Mouse (Mus musculus) layer of hippocampus, adult 8-10 months (tissue): ENCODE data around the gene Nemf. TPM values are rescaled to one million over a fixed set of nuclear protein-coding genes. Genes with fewer than 3 reads are reported as not detected.
A peak's percentile ranks its signal among the peaks of the same experiment; 100 is the strongest.
"Not testable (repeated sequence)": the region's sequence is repeated elsewhere in the genome, so short reads cannot be mapped to it uniquely, and the experiment has no call there.

ENCODE experiments used
- DNase-seq, 2 experiments: peaks; one replicate each; pipeline ENCODE4 v3.0.0; 2022; ENCODE audit warnings: low spot score in 2 of 2
- total RNA-seq, 4 experiments: library from RNA; stranded (reverse); gene quantifications; 2 replicates each; pipeline ENCODE4 v1.2.4; 2022

The Nemf gene
- total RNA-seq, 4 experiments from 2014 or later, result 47.0 to 54.0 (median 50.5) TPM

DNA sequence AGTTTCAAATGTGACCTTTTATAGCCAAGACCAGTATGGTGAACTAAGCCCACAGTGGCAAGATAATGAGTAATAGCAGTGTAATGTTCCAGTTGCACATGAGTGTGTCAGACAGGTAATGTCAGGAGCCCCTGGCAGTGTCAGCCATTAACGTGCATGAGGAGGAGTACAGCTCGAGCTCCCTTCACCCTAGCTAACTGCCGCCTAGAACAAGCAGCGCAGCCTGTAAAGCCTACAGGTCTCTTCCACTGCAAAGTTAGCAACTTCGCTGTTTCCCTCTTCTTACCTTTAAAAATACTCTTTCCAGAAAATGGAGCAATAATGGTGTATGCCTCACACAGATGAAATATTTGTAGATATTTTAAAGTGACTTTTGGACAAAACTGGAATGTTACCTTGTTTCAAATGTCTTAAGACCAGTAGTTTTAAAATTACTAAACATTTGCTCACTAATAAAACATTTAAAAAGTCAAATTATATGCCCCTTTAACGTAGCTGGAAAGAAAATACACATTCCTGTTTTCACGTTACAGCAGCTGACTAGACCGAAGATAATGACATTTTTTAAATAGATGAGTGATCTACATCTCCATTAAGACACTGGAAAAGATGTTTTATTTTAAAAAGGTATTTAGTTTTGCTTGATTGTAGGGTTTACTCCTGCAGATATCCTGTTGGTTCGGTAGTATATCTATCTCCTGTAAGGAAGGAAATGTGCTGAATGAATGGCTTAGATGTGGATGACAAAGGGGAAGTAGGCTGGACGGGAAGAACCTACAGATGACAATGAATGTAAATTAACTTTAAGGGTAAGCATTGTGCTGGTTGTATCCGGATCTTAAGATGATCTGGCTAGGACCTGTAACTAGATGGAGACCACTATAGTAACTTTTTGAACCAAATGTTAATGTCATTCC, 17.1 kb upstream of the Nemf start:
- no peak for DNase-seq

DNA sequence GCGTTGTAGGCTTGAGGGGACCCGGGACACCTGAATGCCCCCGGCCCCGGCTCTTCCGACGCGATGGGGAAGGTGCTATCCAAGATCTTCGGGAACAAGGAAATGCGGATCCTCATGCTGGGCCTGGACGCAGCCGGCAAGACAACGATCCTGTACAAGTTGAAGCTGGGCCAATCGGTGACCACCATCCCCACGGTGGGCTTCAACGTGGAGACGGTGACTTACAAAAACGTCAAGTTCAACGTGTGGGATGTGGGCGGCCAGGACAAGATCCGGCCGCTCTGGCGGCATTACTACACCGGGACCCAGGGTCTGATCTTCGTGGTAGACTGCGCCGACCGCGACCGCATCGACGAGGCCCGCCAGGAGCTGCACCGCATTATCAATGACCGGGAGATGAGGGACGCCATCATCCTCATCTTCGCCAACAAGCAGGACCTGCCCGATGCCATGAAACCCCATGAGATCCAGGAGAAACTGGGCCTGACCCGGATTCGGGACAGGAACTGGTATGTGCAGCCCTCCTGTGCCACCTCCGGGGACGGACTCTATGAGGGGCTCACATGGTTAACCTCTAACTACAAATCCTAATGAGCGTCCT, 15.9 kb upstream of the Nemf start:
- peak in 1 of 2 experiments; percentile 9 for DNase-seq

DNA sequence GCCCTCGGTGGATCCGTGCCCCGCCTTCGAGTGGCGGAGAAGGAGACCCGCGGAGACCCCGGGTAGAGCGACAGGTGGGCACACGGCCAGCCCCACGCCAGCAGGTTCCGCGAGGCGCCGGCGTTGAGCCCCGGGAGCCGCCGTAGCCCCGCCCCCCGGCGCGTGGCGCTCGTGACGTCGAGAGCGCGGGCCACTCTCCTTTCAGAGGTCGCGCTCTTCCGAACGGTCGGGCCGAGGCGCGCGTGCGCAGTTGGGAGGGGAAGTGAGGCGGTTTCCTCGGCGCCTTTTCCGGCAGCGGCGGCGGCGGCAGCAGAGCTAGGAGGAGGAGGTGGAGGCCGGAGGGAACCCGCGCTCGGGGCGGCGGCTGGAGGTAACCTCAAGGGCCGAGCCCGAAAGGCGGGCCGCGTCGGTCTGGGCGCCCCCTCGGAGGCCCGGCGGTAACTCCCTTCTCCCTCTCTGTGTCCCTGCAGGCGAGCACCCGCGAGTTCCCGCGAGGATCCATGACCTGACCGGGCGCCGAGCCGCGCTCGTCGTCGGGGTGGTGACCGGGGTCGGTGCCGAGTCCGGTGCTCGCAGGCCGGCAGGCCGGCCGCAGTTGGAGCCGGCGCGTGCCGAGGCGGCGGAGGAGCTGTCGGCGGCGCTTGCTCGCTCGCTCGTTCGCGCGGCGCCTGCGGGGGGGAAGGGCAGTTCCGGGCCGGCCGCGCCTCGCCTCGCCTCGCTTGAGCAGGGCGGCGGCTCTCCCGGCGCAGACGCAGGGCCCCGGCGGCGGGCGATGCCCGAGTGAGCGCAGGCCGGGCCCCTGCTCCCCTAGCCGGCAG, 15.1 kb upstream of the Nemf start, which contains the start of the genes Arf6 and Gm9887:
Gene Arf6, plus strand, starts transcription at position 297 of the 818 bp plus-strand sequence.
Gene Gm9887, minus strand, starts transcription at position 605 of the 818 bp plus-strand sequence.
- peak; percentile 91 to 96 for DNase-seq

DNA sequence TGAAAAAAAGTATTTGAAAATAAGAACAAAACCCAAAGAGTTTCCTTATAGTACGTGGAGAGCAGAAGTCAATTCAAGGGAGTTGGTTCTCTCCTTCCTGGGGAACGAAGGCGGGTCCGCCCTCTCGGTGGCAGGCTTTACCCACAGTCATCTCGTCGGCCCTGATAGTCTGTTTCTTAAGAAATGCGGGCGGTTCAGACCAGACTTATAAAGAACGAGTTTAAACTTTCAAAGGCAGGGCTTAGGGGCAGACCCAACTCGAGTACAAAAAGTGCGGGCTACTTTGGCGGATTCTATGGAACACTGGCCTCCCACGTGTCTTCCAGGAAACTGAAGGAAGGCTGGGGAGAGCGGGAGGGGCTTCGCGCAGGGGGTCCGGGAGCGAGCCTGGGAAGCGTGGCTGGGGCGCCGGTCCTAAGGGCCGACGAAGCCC, 14.5 kb upstream of the Nemf start:
- DNase-seq, result no peak

DNA sequence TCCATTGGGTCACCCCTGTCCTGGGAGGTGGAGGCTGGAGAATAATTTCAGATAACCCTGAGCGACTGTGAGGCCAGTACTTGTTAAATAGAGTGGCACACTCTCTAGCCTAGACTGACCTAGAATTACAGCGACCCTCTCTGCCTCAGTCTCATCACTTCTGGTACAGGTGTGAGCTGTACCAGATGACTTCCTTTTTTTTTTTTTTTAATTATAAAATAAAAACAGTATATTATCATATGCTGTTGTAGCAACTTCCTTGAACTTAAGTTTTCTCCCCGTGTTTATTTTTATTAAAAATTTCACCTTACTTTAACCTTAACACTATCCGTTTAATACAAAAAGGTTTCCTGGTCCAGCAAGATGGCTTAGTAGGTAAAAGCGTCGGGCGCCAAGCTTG, 14.0 kb upstream of the Nemf start:
- no peak for DNase-seq

DNA sequence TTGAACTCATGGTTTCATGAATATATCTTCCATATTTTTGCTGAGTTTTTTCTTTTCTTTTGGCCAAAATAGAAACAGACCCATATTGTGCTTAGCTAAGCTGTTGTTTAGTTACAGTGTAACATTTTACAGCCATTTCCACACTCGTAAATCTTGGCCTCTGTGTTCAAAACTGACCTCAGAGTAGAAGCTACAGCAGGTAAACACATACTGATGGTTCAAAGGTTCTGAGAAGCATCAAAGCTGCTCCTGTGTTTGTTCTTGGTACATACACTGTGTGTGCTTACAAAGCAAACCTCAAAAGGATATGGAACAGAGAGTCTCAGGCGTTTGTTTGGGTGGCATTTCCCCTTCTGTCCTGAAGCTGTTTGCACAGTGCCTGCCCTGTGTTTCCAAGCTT, 10.6 kb upstream of the Nemf start:
- DNase-seq, result no peak

DNA sequence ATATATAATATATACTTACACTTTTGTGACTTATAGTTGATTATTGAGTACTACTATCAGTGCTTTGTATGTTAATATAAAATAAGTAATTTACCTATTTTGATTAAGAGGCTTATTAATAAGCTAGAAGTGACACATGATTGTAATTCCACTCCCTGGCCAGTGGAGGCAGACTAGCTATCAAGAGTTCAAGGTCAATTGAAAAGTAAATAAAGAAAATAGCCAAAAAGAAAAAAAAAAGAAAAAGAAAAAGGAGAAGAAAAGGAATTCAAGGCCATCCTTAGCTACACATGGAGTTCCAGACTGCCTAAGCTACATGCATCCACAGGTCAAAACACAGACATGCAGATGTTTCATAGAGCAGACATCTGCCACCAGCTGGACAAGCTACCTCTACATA, 9.5 kb upstream of the Nemf start:
- no peak for DNase-seq

DNA sequence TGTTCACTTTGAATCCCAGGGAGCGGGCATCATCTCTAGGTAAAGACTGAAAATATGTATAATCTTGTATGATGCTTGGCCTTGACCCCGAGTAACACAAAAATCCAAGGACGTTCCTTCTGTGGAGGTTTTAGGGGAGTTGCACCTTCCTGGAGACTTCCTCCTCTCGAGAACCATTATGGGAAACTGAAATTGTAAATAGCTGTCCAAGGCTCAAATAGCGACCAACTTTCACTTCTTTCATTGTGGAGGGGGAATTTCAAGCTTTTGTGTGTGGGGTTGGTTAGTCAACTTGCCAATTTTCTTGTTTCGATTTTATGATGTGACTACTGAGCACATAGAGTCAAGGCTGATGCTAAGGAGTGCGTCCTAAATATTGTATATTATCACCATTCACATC, 8.8 kb upstream of the Nemf start:
- no peak for DNase-seq

DNA sequence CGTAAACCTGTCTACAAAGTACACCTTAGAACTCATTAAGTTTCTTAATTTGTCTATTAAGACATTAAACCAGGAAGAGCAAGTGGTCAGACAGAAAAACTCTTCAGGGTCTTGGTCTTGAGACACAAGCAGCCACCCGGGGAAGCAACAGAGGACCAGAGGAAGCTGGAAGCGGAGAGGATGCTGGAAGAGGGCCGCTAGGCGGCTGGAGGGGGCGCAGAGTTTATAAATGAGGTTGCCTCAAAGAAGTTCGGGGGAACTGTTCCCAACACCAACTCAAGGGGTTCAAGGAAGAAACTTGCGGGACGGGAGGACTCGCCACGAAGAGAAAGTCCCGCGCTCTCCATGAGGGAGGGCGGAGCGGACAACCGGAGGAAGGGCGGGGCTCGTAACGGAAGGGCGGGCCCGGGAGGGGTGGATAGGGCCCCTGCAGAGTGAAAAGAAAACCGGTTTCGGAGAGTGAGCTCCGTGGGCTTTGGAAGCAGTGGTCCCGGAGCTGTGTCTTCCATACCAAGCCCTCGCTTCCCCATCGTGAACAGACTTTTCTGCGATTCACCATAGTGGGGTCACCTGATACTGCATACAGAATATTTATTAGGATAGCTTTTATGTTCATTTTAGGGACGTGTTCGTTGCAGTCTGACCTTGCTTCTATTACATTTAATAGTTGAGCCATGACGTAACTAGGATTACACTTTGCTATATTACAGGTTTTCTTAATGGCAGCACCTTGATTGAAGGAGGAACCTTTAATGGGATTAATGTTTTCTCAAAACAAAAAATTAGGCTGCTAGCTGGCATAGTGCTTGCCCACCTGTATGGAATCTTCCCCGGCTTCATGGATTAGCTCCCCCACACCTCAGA, 7.2 kb upstream of the Nemf start:
- DNase-seq, result peak; percentile 30 to 51

DNA sequence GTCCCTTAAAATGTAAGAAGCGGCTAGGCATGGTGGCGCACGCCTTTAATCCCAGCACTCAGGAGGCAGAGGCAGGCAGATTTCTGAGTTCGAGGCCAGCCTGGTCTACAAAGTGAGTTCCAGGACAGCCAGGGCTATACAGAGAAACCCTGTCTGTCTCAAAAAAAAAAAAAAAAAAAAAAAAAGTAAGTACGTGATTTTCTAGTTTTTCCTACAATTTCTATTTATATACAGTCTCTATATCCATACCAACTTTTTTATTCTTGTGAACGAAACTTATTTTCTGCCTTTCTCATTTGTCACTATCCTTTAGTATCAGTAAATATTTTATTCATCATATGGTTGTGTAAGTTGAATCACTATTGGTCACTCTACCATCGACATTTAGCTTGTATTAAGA, 6.1 kb upstream of the Nemf start:
- not testable (repeated sequence) for DNase-seq

DNA sequence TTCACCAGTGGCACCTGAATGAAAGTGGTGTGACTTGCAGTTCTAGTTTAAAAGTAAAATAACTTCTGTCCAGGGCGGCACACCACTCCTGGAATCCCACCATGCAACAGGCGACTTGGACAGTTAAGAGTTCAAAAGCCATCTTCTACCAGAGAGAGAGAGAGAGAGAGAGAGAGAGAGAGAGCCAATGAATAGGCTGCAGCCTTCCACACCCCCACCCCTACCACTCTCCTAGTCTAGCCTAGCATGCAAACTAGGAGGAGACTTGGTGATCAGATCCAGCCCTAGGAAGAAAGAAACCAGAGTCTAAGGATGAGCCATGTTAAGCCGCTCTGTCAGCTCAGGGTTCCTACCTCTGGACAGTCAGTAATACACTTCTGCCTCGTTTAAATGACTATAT, 5.4 kb upstream of the Nemf start:
- DNase-seq, result no peak

DNA sequence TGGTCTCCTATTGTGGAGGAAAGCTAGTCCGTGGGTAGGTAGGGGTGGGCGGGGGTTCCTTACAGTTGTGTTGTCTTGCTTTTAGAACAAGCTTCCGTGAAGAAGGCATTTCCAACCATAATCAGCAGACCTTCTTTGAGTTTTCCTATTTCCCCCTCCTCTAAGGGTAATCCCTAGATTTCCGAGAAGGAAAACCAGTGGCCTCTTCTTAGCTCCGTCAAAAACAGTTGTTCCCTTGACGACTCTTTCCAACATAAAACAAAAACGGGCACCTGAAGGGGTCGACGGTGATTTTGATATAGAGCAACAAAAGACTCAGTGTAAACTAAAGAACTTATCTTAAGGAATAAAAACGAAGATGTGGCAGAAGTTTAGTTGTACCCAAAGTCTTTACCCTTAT, 5.0 kb upstream of the Nemf start:
- no peak for DNase-seq

DNA sequence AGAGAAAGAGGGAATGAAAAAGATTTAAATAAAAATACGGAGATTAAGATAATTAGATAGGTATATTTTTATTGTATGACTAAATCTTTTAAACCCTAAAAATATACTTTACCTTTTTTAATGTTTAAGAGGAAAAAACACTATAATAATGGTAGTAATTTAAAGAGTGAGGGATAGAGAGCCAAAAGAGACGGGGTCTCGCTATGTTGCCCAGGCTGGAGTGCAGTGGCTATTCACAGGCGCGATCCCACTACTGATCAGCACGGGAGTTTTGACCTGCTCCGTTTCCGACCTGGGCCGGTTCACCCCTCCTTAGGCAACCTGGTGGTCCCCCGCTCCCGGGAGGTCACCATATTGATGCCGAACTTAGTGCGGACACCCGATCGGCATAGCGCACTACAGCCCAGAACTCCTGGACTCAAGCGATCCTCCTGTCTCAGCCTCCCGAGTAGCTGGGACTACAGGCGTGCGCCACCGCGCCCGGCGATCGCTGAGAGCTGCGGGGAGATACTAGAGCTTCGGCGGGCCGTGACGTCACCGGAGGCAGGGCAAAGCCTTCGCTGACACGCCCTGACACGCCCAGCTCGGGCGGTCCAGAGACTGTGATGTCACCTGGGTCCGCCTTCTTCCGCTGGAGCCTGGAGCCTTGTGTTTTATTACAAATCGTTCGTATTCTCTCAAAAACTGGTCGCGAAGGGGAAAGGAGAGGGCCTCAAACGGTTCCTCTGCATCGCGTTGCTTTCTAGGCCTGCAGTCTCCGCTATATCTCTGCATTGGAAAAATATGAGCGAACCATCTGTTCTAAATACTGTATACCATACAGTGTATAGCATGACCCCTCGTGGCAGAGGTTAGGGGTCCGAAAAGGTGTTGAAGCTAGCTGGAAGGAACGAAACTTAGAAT, 4.3 kb upstream of the Nemf start:
- peak; percentile 97 to 99 for DNase-seq

DNA sequence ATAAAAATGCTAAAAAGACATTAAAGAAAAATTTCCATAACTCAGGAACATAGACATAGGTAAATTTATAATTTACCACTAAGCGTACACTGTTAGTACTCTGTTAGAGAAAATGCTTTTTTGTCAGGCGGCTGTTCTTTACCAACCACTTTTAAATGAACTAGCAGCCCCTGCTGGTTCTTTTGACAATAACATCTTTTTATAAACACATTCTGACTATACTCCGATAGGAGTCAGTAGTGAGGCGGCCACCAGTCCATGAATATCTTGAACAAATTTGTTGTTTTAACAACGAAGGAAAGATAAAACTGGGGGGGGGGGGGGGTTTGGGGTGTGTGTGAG, 3.7 kb upstream of the Nemf start:
- peak; percentile 57 to 70 for DNase-seq

DNA sequence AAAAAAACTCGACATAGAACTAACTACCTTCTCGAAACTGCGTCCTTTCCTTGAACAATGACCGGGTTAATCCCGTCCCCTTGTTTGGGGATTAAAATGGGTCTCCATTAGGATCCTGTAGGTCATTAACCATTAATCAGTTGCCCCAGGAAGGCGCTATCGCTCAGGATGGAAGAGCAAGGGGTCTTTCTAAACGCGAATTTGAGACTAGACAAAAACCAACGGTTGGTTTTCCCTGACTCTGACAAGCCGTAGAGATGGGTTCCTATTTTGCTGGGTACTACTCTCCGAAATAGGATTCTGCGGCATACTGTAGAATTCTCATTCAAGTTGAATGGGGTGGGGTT, 308 bp upstream of the Nemf start:
- no peak for DNase-seq

DNA sequence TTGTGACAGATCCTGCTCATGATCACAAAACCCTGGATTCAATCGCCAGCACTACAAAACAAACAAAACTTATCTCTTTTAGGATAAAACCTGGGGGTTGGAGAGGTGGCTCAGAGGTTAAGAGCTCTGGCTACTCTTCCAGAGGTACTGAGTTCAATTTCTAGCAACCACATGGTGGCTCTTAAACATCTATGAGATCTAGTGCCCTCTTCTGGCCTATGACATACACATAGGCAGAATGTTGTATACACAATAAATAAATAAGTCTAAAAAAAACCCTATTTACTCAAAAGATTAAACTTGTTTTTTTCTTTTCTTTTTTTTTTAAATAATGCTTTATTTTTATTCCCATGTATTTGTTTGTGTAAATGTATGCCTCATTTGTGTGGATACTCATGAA, 5.3 kb downstream of the Nemf start:
- DNase-seq, result no peak

DNA sequence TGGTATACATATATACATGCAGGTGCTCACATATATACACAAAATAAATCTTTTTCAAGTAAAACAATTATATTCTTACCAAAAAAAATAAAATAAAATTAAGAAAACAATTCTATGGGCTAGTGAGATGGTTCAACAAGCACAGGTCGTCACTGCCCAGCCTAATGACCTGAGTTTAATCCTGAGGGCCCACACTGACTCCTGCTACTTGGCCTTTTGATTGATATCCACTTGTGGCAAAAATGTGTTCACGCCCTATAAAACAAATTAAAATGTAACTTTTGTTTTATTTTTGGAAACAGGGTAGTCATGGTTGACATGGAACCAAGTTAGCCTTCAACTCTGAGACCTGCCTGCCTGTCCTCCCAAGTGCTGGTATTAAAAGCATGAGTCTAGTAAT, 7.0 kb downstream of the Nemf start:
- DNase-seq, result no peak

DNA sequence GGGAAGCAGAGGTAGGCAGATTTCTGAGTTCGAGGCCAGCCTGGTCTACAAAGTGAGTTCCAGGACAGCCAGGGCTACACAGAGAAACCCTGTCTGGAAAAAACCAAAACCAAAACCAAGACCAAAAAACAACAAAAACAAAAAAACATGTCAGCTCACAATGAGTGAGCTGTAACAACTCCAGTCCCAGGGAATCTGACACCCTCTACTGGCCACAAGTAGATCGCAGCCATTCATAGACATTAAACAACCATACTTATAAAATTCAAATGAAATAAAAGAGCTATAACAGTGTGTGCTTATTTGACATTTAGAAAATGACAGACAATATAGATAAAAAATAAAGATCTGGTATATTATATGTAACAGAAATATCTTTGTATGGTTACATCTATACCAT, 23.4 kb downstream of the Nemf start:
- DNase-seq, result no peak

DNA sequence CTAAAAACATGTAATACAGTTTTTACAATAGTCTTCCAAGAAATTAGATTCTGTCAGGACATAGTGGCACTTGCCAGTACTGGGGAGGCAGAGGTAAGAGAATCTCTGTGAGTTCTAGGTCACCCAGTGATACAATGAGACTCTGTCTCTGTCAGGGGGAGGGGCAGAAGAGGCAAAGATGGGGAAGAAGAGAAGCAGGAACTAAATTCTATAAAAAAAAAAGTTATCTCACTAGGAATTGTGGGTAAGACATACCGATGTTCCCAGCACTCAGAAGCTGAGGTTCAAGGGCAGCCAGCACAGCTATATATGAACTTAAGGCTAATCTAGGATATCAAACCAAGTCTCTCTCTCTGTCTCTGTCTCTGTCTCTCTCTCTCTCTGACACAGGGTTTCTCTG, 24.8 kb downstream of the Nemf start:
- no peak for DNase-seq

DNA sequence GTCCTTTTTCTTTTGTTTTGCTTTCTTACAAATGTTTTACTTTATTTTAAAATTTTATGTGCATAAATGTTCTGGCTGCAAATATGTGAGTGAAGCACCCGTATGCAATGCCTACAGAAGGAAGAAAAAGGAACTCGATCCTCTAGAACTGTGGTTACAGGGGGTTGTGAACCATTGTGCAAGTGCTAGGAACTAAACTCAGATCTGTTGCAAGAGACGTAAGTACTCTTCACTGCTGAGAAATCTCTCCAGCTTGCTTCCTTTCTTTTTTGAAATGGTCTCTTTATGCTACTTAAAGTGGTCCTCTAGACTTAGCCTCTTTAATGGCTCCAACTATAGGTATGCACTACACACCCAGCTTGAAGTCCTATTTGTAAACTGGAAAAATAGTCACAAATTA, 25.8 kb downstream of the Nemf start:
- no peak for DNase-seq
